8 mouse cellular contexts compared by ENCODE assay signal in the genomic region with DNA sequence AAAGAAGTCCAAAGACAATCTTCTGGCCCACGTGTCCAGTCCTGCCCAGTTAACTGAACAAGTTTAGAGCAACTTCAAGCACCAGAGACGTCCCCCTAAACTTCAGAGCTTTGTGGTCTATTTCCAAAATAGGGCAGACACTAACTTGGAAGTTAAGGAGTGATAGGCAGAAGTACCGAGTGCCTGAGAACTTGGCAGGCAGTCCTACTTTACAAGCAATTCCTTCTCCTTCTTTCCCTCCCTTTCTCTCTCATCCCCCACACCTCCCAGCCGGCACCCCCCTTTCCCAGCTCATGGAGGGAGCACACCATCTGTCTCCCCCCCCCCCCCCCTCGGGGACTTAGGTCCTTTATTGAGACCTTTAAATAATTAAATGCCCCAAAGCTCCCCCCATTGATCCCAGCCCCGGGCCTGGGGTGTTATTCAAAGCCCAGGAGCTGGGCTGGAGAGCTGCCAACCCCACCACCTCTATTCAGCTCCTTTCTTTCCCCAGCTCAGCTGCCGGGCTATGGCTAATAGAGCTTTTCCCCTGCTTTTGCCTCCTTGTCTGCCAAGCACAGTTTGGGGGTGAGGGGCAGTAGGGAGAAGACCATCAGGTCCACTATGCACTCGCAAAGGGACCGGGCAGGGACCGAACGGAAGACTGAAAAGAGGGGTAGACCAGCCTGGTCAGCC. TPM values are rescaled to one million over a fixed set of nuclear protein-coding genes. Genes with fewer than 3 reads are reported as not detected.
DNase-seq lines count a peak whose midpoint lies in the region; ATAC-seq lines count a peak whose summit lies in the region.

No protein-coding gene starts in this region.

- intact Hi-C loops in left cerebral cortex, postnatal 4 days (cut with DNase I), result no loop called here

- peak overlapping the region; percentile 44 for H3K4me3 ChIP-seq in embryonic facial prominence, embryonic 10.5 days
- H3K4me3 ChIP-seq in liver, embryonic 16.5 days (ENCODE audit: low read depth, low read length), result peak overlapping the region; percentile 30

- peaks cover 11% of the 10 kb centered on the region; the same call in 1 of the 2 replicates for H3K27me3 ChIP-seq in embryonic facial prominence, embryonic 10.5 days (replicated peaks; ENCODE audit: low read depth, poor library complexity, severe bottlenecking)
- peaks cover 47% of the 10 kb centered on the region for H3K27me3 ChIP-seq in liver, embryonic 16.5 days (ENCODE audit: control insufficient read depth, insufficient read depth, low read depth, low read length)

- peaks cover 86% of the 10 kb centered on the region for H3K4me1 ChIP-seq in embryonic facial prominence, embryonic 10.5 days
- peaks cover 75% of the 10 kb centered on the region for H3K4me1 ChIP-seq in liver, embryonic 16.5 days (ENCODE audit: control insufficient read depth, low read depth, low read length)

- H3K9ac ChIP-seq in liver, embryonic 16.5 days (ENCODE audit: low read depth, low read length), result peak overlapping the region; percentile 53

- DNase-seq in left cerebral cortex, postnatal 4 days, result peak; percentile 86
- DNase-seq in left cerebral cortex, adult 11 months (ENCODE audit: low spot score), result no peak
- DNase-seq in embryonic facial prominence, embryonic 10.5 days (ENCODE audit: low spot score), result peak; percentile 64
- peak; percentile 37 for DNase-seq in heart, postnatal 4 days
- DNase-seq in adipocyte (ENCODE audit: low spot score), result no peak
- DNase-seq in urinary bladder, adult 2 months (ENCODE audit: low spot score), result no peak
- no peak for DNase-seq in lung, postnatal 4 days

- peak overlapping the region; percentile 94 for H3K27ac ChIP-seq in embryonic facial prominence, embryonic 10.5 days (replicated peaks)
- peak overlapping the region; percentile 78 for H3K27ac ChIP-seq in liver, embryonic 16.5 days (ENCODE audit: low read length)

- WGBS in embryonic facial prominence, embryonic 10.5 days, result 6% methylated on average over 11 of the region's 11 CpGs
- 31% methylated on average over 11 of the region's 11 CpGs for WGBS in liver, embryonic 16.5 days (ENCODE audit: insufficient replicate concordance)

- H3K4me2 ChIP-seq in liver, embryonic 16.5 days (ENCODE audit: low read depth, low read length), result peak overlapping the region; percentile 52

- H3K9me3 ChIP-seq in embryonic facial prominence, embryonic 10.5 days, result no peaks in the 10 kb centered on the region
- H3K9me3 ChIP-seq in liver, embryonic 16.5 days (replicated peaks; ENCODE audit: control insufficient read depth, low read length), result no peaks in the 10 kb centered on the region

- H3K36me3 ChIP-seq in embryonic facial prominence, embryonic 10.5 days (replicated peaks), result no peaks in the 10 kb centered on the region
- no peaks in the 10 kb centered on the region for H3K36me3 ChIP-seq in liver, embryonic 16.5 days (ENCODE audit: control insufficient read depth, insufficient read depth)

- no peak for ATAC-seq in liver, embryonic 16.5 days (ENCODE audit: low read depth)

RNA-seq across cellular contexts. Expression of gene Btg2, which starts 16.4 kb away (rescaled TPM):
- 1 to 10 TPM; 7.9 to 8.1 TPM for total RNA-seq in left cerebral cortex, postnatal 4 days (2021)
- polyA plus RNA-seq in embryonic facial prominence, embryonic 10.5 days (2016; fragmentation: Nextera tagmentation; extraction: Ambion mirVana), result 32.5 and 40.4 TPM in 2 replicates
- total RNA-seq in heart, postnatal 4 days (2021), result 10 to 100 TPM; 27.5 to 36.2 TPM
- polyA plus RNA-seq in liver, embryonic 16.5 days (2015; fragmentation: Nextera tagmentation; extraction: Ambion mirVana), result 107 and 109 TPM in 2 replicates
- 48.4 and 67.8 TPM in 2 replicates for polyA plus RNA-seq in urinary bladder, adult 2 months (2012; rRNA removed)

RNA-seq across cellular contexts. Expression of gene Fmod, which starts 25.5 kb away (rescaled TPM):
- 10 to 100 TPM; 19.0 to 20.0 TPM for total RNA-seq in left cerebral cortex, postnatal 4 days (2021)
- 2.0 and 2.2 TPM in 2 replicates for polyA plus RNA-seq in embryonic facial prominence, embryonic 10.5 days (2016; fragmentation: Nextera tagmentation; extraction: Ambion mirVana)
- total RNA-seq in heart, postnatal 4 days (2021), result 10 to 100 TPM; 18.7 to 21.9 TPM
- 2.2 and 3.3 TPM in 2 replicates for polyA plus RNA-seq in liver, embryonic 16.5 days (2015; fragmentation: Nextera tagmentation; extraction: Ambion mirVana)
- 14.0 and 18.9 TPM in 2 replicates for polyA plus RNA-seq in urinary bladder, adult 2 months (2012; rRNA removed)

RNA-seq across cellular contexts. Expression of gene Chit1, which starts 48.5 kb away (rescaled TPM):
- under 1 TPM; 0.48 to 0.54 TPM for total RNA-seq in left cerebral cortex, postnatal 4 days (2021)
- polyA plus RNA-seq in embryonic facial prominence, embryonic 10.5 days (2016; fragmentation: Nextera tagmentation; extraction: Ambion mirVana), result 0.09 TPM in 1 of 2 replicates, not detected in the other
- total RNA-seq in heart, postnatal 4 days (2021), result not detected
- polyA plus RNA-seq in liver, embryonic 16.5 days (2015; fragmentation: Nextera tagmentation; extraction: Ambion mirVana), result 0.19 and 0.20 TPM in 2 replicates
- polyA plus RNA-seq in urinary bladder, adult 2 months (2012; rRNA removed), result 0.04 TPM in 1 of 2 replicates, not detected in the other

Comparison
In these comparisons a context has a peak if more than half of its experiments do, and no peak if none do; other contexts are left out.
1. DNase-seq: peak in left cerebral cortex, postnatal 4 days (single experiment), embryonic facial prominence, embryonic 10.5 days (single experiment) and heart, postnatal 4 days (single experiment); none in left cerebral cortex, adult 11 months (single experiment), adipocyte (single experiment), urinary bladder, adult 2 months (single experiment) and lung, postnatal 4 days (0 of 2).